Mouse (Mus musculus): ENCODE measurements around the gene Fus.

- TF ChIP-seq POLR2A (IDR thresholded peaks at IDR 0.05; ENCODE audit: borderline replicate concordance, extremely low read depth, insufficient read depth, insufficient read length, poor library complexity, severe bottlenecking), result no peak
- no peak for TF ChIP-seq CTCF (IDR thresholded peaks at IDR 0.05; ENCODE audit: borderline replicate concordance, extremely low read depth, insufficient read depth, insufficient read length)
Observed at GRCm38 (mm10) chr7:128023565-128023964, 56.3 kb downstream of the Fus start.

All from brain, embryonic 14.5 days (tissue).